Mouse (Mus musculus) gastrocnemius, adult 2 months (tissue): ENCODE measurements around the gene Sox2. TPM values are rescaled to one million over a fixed set of nuclear protein-coding genes. Genes with fewer than 3 reads are reported as not detected.

Experiments
- DNase-seq: peaks from one replicate; pipeline ENCODE4 v3.0.0; 2022
- H3K27ac ChIP-seq: fragments of 200-600 bp; 2 replicates; pipeline ENCODE4 v1.8.1; 2022; ENCODE audit warnings: mild to moderate bottlenecking
- H3K4me3 ChIP-seq: fragments of 200-600 bp; 2 replicates; pipeline ENCODE4 v1.8.1; 2022; ENCODE audit warnings: mild to moderate bottlenecking, moderate library complexity
- CTCF ChIP-seq: fragments of 200-600 bp; IDR thresholded peaks from 2 replicates; pipeline ENCODE4 v1.8.1; 2022; ENCODE audit warnings: antibody characterized with exemption, mild to moderate bottlenecking, moderate library complexity
- intact Hi-C: fragments of 180-260 bp; cut with DNase I; formaldehyde crosslinking; loops from one replicate; pipeline ENCODE4 v1.15.1; 2025
- total RNA-seq, 2 experiments: library from RNA; stranded (reverse); gene quantifications; 2 replicates each; pipeline ENCODE4 v1.2.3; 2021

The Sox2 gene
- total RNA-seq, 2 experiments from 2014 or later: not detected

DNA sequence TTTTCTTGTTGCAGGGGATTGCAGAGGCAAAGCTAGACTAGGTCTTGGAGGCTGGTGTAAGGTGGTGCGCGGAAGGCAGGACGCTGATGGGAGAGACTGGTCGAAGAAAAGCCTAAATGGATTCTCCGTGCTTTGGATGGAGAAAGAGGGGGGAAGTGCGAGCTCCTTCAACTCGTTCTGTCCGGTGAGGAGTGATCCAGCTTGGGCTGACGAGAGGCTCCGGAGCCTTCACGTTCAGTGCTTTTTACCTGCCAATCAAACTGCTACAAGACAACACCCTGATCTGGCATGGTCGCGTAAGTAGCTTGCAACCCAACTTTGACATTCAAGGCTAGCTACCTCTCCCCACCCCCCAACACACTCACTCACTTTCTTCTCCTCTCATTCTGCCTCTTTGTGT, 11.9 kb upstream of the Sox2 start:
- no peak for TF ChIP-seq CTCF
- H3K4me3 ChIP-seq: no peak overlapping the region
- intact Hi-C loops: no loop called here

DNA sequence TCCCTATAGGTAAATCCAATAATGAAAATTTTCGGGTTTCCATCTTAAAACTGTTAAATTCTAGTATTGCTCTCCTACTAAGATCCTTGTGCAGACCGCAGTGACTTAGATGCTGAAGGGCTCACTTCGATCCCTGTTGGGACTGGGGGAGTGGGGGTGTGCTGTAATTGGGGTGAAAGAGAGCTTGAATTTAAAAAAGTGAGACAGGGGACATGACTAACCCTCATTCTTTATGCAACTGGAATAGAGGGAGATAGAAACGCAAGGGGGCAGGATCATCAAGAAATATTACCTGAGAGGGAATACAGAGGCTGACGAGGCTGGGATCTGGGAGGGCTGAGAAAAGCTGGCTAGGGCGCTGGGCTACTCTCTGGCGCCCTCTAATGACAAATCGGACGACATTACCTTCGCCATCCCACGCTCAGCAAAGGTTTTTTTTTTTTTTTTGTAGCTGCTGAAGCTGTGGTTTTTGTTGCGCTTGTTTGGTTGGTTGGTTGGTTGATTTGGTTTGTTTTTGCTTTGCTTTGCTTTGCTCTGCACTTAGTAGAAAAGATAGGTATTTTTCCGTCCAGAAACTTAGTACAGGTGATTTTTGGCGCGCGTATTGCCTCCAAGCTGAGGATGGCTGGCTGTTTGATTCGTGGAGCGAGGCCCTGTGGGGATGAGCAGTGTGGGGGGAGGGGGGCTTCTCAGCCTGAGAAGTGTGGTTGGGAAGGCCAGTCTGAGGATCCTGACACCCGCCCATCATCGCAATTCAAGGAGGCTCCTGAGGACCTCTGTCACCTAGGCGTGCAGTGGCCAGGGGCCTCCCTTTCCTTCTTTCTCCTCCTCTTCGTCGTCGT, 11.0 kb upstream of the Sox2 start:
- TF ChIP-seq CTCF: peak; percentile 55
- H3K4me3 ChIP-seq: no peak overlapping the region
- intact Hi-C loops: no loop called here
- DNase-seq: no peak
- no peak overlapping the region for H3K27ac ChIP-seq

More for the DNA sequence above, 11.9 kb upstream of the Sox2 start:
- H3K27ac ChIP-seq: no peak overlapping the region; the same call in 1 of the 2 replicates
- no peak for DNase-seq

DNA sequence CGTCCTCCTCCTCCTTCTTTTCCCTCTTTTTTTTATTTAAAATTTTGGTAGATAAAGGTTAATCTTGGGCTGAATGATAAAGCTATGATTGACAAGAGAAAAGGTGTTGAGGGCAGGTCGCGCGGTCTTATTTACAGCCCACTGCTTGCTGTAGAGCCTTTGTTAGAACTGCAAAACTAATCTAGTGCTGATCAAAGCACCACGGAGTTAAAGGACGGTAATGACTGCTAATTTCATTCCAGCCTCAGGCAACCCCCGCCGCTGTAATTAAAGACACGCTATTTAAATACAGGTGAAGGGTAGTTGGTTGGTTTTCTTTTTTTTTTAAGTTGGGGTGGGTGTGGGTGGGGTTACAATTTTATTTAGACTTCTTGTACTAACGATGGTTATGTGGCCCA, 10.3 kb upstream of the Sox2 start:
- H3K4me3 ChIP-seq: no peak overlapping the region
- no peak for DNase-seq
- no peak for TF ChIP-seq CTCF
- no peak overlapping the region for H3K27ac ChIP-seq
- intact Hi-C loops: loop anchor here (10.0 kb wide), 1 partner anchor 465 kb away; no protein-coding TSS in a partner anchor

DNA sequence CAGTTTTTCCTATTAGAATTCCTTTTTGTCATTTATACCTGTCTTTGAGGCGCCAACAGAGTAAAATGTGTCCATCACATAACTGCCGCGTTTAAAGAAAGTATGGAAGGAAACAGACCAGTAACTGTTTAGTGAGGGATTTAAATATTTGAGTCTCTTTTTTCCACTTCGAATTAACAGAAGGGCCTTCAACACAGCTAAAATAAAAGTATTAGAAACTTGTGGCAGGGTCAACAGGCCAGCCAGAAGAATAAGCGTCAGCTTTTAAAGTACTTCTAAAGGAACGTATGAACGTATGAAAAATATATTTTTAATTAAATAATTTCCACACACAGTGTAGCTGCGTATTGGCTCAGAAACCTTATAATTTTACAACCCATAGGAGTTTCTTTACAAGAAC, 9.9 kb upstream of the Sox2 start:
- no peak for TF ChIP-seq CTCF
- no peak overlapping the region for H3K27ac ChIP-seq
- intact Hi-C loops: loop anchor here (10.0 kb wide), 1 partner anchor 465 kb away; no protein-coding TSS in a partner anchor
- DNase-seq: no peak
- no peak overlapping the region for H3K4me3 ChIP-seq

DNA sequence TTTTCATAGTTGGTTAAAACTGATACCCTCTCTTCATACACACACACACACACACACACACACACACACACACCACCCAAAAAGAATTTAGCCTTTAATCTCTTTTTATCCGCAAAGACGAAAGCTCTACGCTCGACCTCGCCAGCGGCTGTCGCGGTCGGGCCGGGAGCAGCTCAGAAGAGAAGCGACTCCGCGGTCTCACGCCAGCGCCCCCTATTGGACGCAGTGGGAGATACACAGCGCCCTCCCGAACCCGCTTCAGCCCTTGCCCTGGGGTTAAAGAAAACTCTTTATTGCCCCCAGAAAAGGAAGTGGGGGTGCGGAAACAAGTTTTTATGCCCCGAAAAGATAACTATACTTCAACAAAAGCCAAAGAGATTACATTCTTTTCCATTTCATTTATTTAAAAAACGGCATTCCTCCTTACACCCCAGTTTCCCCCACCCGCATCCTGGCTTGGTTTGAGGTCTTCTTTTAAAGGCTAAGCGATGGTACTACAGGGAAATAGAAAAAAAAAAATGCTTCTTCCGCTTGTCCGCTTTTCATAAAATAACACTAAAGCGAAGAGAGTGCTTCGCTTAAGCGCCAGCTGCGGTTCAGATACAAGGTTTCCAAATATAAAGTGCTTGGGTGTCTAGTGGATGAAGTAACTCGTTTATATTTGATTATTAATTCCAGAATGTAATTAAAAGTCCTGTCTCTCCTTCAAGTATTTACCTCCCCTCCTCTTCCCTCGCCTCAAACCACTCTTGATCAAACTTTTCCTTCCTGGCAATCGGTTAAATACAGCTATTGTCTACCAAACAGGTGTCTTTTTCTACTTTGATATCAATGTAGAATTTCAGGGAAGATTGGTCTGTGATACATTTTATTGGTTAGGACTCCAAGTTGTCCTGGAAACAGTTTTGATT, 9.3 kb upstream of the Sox2 start:
- intact Hi-C loops: loop anchor here (10.0 kb wide), 1 partner anchor 464 kb away; no protein-coding TSS in a partner anchor
- TF ChIP-seq CTCF: peak; percentile 47
- Histone ChIP-seq H3K4me3 (no peak overlapping the region), H3K27ac (no peak overlapping the region)
- DNase-seq: no peak

DNA sequence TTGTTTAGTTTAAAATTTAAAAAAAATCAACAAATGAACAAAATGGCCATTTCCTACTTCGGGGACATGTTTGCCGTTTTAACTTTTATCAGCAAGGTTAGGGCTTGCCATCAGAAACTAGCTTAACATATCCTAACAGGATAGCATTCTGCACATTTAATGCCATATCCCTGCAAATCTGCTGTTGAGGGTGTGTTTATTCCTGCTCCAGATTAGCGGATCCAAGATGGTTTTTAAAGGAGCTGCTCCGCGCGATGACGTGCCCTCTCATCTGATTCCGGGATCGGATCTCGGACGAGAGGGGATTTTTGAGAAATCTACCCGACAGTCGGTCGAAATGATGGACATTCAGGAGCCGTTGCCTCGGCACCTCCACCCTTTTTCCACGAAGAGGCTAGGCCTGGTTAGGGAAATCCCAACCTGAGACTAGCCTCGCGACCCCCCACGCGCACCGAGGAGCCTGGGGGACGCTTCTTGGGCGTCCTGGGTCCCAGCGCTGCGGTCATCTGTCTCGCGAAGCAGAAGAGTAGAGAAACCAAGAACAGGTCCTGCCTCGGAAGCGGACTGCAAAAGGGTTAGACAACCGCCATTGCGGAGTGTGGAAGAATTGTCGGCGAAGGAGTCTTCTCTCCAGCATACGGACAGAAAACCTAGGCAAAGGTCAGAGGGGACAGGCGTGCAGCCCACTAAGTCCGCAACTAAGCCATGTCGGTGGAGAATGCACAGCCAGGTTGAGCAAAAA, 8.3 kb upstream of the Sox2 start:
- Histone ChIP-seq H3K27ac (no peak overlapping the region), H3K4me3 (no peak overlapping the region)
- no peak for DNase-seq
- TF ChIP-seq CTCF: no peak
- intact Hi-C loops: loop anchor here (10.0 kb wide), 1 partner anchor 463 kb away; no protein-coding TSS in a partner anchor

DNA sequence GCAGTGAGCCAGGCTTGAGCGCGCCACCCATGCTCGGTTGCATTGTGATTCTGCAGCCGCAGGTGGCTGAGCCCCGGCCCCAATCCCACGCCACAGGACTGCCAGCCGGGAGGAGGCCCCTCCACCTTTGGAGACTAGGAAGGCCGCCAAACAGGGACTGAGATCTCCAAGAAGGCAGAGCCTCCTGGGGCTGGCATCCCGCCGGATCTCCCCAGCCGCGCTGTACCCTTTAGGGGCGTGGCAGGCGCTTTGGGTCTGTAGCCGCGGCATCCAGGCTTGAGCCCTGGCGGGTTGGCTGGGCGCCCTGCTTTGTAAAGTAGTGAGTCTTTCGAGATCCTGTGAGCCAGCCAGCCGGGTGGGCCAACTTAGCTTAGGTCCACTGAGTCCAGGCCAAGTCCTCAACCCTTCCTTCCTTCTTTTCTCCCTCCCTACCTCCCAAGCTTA, 7.7 kb upstream of the Sox2 start:
- no peak overlapping the region for H3K27ac ChIP-seq
- no peak overlapping the region for H3K4me3 ChIP-seq
- no peak for TF ChIP-seq CTCF
- DNase-seq: no peak
- intact Hi-C loops: loop anchor here (10.0 kb wide), 1 partner anchor 462 kb away; no protein-coding TSS in a partner anchor

DNA sequence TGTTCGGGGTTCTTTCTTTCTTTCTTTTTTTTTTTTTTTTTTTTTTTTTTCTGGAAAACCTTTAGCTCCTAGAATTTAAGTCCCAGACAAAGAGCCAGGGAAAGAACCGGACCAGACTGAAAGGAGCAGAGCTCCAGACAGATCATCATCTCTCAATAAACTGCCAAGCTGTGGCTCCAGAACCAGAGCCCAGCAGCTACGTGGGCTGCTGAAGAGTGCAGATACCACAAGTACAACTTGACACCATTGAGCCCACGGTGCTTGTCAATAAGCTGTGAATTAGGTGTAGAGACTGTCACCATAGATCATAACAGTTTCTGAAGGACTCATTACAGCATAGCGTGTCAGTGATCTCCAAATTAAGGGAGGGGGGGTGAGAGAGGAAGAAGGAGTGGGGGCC, 7.1 kb upstream of the Sox2 start:
- no peak overlapping the region for H3K27ac ChIP-seq
- H3K4me3 ChIP-seq: no peak overlapping the region
- intact Hi-C loops: loop anchor here (10.0 kb wide), 1 partner anchor 462 kb away; no protein-coding TSS in a partner anchor
- no peak for DNase-seq
- TF ChIP-seq CTCF: no peak

DNA sequence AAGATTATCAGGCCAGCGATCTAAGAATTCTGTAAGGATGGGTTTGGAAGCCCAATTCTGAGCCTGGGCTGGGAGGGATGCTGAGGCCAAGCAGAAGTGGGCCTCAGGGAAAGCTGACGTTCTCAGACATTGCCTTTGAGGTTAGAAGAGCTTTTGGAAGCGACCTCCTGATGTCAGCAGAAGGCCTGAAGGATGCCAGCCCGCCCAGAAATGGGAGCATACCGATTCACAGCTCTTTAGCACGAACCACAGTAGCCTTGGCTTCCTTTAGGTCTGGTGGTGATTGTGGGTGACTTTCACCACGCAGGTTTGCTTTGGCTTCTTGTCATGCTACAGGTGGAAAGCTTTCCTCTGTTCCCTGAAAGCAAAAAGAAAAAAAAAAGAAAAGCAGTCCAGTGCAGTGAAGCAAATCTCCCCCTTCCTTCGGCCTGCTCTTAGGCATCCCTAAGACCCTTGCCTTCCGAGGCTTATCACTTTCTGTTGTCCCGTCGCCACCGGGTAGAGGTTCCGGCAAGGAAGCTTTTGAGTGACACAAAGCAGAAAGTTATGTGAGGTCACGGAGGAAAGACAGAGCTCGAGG, 6.6 kb upstream of the Sox2 start:
- Histone ChIP-seq H3K4me3 (no peak overlapping the region), H3K27ac (no peak overlapping the region)
- no peak for TF ChIP-seq CTCF
- intact Hi-C loops: loop anchor here (10.0 kb wide), 1 partner anchor 461 kb away; no protein-coding TSS in a partner anchor
- no peak for DNase-seq

DNA sequence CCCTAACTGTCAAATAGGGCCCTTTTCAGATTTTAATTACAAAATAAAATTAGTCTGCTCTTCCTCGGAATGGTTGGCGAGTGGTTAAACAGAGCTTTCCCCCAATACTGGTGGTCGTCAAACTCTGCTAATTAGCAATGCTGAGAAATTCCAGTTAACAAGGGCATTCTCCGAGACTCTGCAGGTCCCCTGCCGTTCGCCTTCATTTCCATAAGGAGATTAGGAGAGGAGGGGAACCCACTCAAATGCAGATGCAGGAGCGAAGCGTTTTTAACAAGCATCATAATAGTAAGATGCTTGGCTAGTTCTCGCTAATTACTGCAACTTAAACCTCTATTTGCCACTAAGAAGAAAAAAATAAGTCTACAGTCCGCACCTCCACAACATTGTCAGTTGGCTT, 4.0 kb upstream of the Sox2 start:
- intact Hi-C loops: loop anchor here (10.0 kb wide), 1 partner anchor 459 kb away; no protein-coding TSS in a partner anchor
- Histone ChIP-seq H3K4me3 (no peak overlapping the region), H3K27ac (no peak overlapping the region)
- no peak for DNase-seq
- no peak for TF ChIP-seq CTCF

DNA sequence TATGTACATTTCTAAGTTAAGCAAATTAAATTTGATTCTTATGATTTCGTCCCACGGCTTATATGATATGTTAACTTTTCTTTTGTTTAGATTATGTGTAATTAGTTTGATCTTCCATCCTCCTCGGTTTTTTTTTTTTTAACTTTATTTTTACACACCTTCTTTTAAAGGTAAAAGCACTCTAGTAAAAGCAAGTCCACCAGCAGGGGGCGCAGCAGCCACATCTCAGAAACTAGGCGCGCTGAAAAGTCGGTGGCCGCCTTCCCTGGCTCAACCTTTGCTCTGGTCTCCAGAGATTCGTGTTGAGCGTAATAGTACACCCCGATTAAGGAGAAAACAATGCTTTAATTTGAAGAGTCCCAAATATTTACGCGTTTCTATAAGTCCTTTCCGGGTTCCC, 2.5 kb upstream of the Sox2 start:
- no peak overlapping the region for H3K4me3 ChIP-seq
- peak; percentile 81 for TF ChIP-seq CTCF
- no peak overlapping the region for H3K27ac ChIP-seq
- intact Hi-C loops: loop anchor here (2.0 to 10.0 kb wide), 2 partner anchors 457 to 835 kb away; no protein-coding TSS in a partner anchor
- peak; percentile 76 for DNase-seq
